Mouse (Mus musculus) MEL (cell line): ENCODE data around the gene Sh3gl2. TPM values are rescaled to one million over a fixed set of nuclear protein-coding genes. Genes with fewer than 3 reads are reported as not detected.

Source experiments
- DNase-seq: peaks from one replicate; pipeline ENCODE4 v3.0.0; 2011; ENCODE audit warnings: low read depth, low spot score
- H3K27ac ChIP-seq: 2 replicates; pipeline ENCODE4 v1.5.1; 2012; ENCODE audit warnings: low read depth, mild to moderate bottlenecking, control low read depth, low read length, moderate library complexity; ENCODE audit not compliant: control insufficient read depth
- H3K27me3 ChIP-seq, 2 experiments: fragments of 150-350 bp in 1 of 2; sonication (generic) in 1 of 2; 2 replicates each; pipeline ENCODE4 v1.6.1; 2012; ENCODE audit warnings: low read length in 2 of 2, mild to moderate bottlenecking in 2 of 2, improper control_type of control experiment in 1 of 2, moderate library complexity in 1 of 2; ENCODE audit not compliant: insufficient read depth in 2 of 2, control insufficient read depth in 1 of 2
- H3K36me3 ChIP-seq, 2 experiments: 2 replicates each; pipeline ENCODE4 v1.6.1; 2012 to 2014; ENCODE audit warnings: low read length in 2 of 2, improper control_type of control experiment in 1 of 2, inconsistent platforms in 1 of 2, mild to moderate bottlenecking in 1 of 2; ENCODE audit not compliant: insufficient read depth in 2 of 2, control insufficient read depth in 1 of 2
- H3K4me1 ChIP-seq, 2 experiments: fragments of 150-350 bp in 1 of 2; sonication (generic) in 1 of 2; 2 replicates each; pipeline ENCODE4 v1.6.1; 2012; ENCODE audit warnings: low read length in 2 of 2, improper control_type of control experiment in 1 of 2, mild to moderate bottlenecking in 1 of 2; ENCODE audit not compliant: insufficient read depth in 2 of 2, control insufficient read depth in 1 of 2
- H3K4me3 ChIP-seq, 2 experiments: fragments of 150-350 bp in 1 of 2; sonication (generic) in 1 of 2; 2 replicates each; pipeline ENCODE4 v1.5.1; 2012; ENCODE audit warnings: low read depth in 2 of 2, low read length in 2 of 2, mild to moderate bottlenecking in 2 of 2, moderate library complexity in 2 of 2, control low read depth in 1 of 2, improper control_type of control experiment in 1 of 2; ENCODE audit not compliant: control insufficient read depth in 1 of 2, insufficient read depth in 1 of 2
- H3K79me2 ChIP-seq: 2 replicates; pipeline ENCODE4 v1.6.1; 2012; ENCODE audit warnings: mild to moderate bottlenecking, low read length, moderate library complexity; ENCODE audit not compliant: control insufficient read depth, poor library complexity, insufficient read depth
- H3K9ac ChIP-seq: 2 replicates; pipeline ENCODE4 v1.6.1; 2012; ENCODE audit warnings: low read depth, mild to moderate bottlenecking, control low read depth, low read length, moderate library complexity; ENCODE audit not compliant: control insufficient read depth, poor library complexity, severe bottlenecking
- H3K9me3 ChIP-seq: fragments of 150-350 bp; sonication (generic); replicated peaks from 2 replicates; pipeline ENCODE4 v1.6.1; 2012; ENCODE audit warnings: mild to moderate bottlenecking, low read length, improper control_type of control experiment, moderate library complexity; ENCODE audit not compliant: insufficient read depth
- BHLHE40 ChIP-seq: IDR thresholded peaks from 2 replicates; pipeline ENCODE4 v1.6.1; 2012; ENCODE audit warnings: low read depth, mild to moderate bottlenecking, inconsistent platforms, low read length, improper control_type of control experiment, borderline replicate concordance
- CTCF ChIP-seq, 3 experiments: IDR thresholded peaks in 2 of 3; conservative IDR thresholded peaks in 1 of 3; 2 replicates each; pipeline ENCODE4 v1.5.1; 2011 to 2012; ENCODE audit warnings: low read length in 3 of 3, low read depth in 2 of 3, mild to moderate bottlenecking in 2 of 3, improper control_type of control experiment in 1 of 3, inconsistent platforms in 1 of 3, mixed read lengths in 1 of 3, moderate library complexity in 1 of 3; ENCODE audit not compliant: control insufficient read depth in 1 of 3, insufficient read depth in 1 of 3, poor library complexity in 1 of 3, severe bottlenecking in 1 of 3
- GATA1 ChIP-seq: IDR thresholded peaks from 2 replicates; pipeline ENCODE4 v1.6.1; 2011; ENCODE audit warnings: low read depth, low read length, improper control_type of control experiment
- JUND ChIP-seq: IDR thresholded peaks from 2 replicates; pipeline ENCODE4 v1.6.1; 2011; ENCODE audit warnings: low read depth, mild to moderate bottlenecking, improper control_type of control experiment, low read length
- KAT2A ChIP-seq: conservative IDR thresholded peaks from 2 replicates; pipeline ENCODE4 v1.6.1; 2012; ENCODE audit warnings: low read depth, low read length, improper control_type of control experiment, inconsistent platforms
- MAFK ChIP-seq: IDR thresholded peaks from 2 replicates; pipeline ENCODE4 v1.6.1; 2011; ENCODE audit warnings: low read depth, mild to moderate bottlenecking, low read length, improper control_type of control experiment, borderline replicate concordance
- MAX ChIP-seq: IDR thresholded peaks from 2 replicates; pipeline ENCODE4 v1.6.1; 2011; ENCODE audit warnings: low read length, improper control_type of control experiment
- MEF2A ChIP-seq: IDR thresholded peaks from 2 replicates; pipeline ENCODE4 v1.6.1; 2014; ENCODE audit warnings: low read depth, mild to moderate bottlenecking, inconsistent platforms, low read length, improper control_type of control experiment; ENCODE audit not compliant: poor library complexity, insufficient replicate concordance, severe bottlenecking; ENCODE audit errors: extremely low read depth
- MXI1 ChIP-seq: IDR thresholded peaks from 2 replicates; pipeline ENCODE4 v1.6.1; 2011; ENCODE audit warnings: mild to moderate bottlenecking, low read depth, low read length, improper control_type of control experiment
- MYC ChIP-seq: IDR thresholded peaks from 2 replicates; pipeline ENCODE4 v1.6.1; 2011; ENCODE audit warnings: low read depth, mild to moderate bottlenecking, low read length, improper control_type of control experiment, moderate library complexity
- NRF1 ChIP-seq: IDR thresholded peaks from 2 replicates; pipeline ENCODE4 v1.6.1; 2014; ENCODE audit warnings: low read depth, mild to moderate bottlenecking, inconsistent platforms, low read length, improper control_type of control experiment, moderate library complexity; ENCODE audit not compliant: poor library complexity, insufficient read depth, severe bottlenecking
- POLR2AphosphoS2 ChIP-seq: IDR thresholded peaks from 2 replicates; pipeline ENCODE4 v1.6.1; 2011; ENCODE audit warnings: low read length, improper control_type of control experiment
- RCOR1 ChIP-seq: IDR thresholded peaks from 2 replicates; pipeline ENCODE4 v1.6.1; 2012; ENCODE audit warnings: low read depth, mild to moderate bottlenecking, inconsistent platforms, low read length, improper control_type of control experiment
- SIN3A ChIP-seq: IDR thresholded peaks from 2 replicates; pipeline ENCODE4 v1.6.1; 2012; ENCODE audit warnings: low read length, improper control_type of control experiment, inconsistent platforms
- SMC3 ChIP-seq: IDR thresholded peaks from 2 replicates; pipeline ENCODE4 v1.6.1; 2011; ENCODE audit warnings: low read depth, low read length, improper control_type of control experiment
- TBP ChIP-seq: IDR thresholded peaks from 2 replicates; pipeline ENCODE4 v1.8.0; 2011; ENCODE audit warnings: low read depth, low read length, improper control_type of control experiment
- ZC3H11A ChIP-seq: IDR thresholded peaks from 2 replicates; pipeline ENCODE4 v1.6.1; 2012; ENCODE audit warnings: low read depth, mild to moderate bottlenecking, inconsistent platforms, low read length, improper control_type of control experiment
- ZMIZ1 ChIP-seq: IDR thresholded peaks from 2 replicates; pipeline ENCODE4 v1.6.1; 2012; ENCODE audit warnings: low read depth, mild to moderate bottlenecking, inconsistent platforms, low read length, improper control_type of control experiment, moderate library complexity
- polyA plus RNA-seq, 2 experiments: library from polyadenylated mRNA; stranded (reverse) in 1 of 2; unstranded in 1 of 2; fragments of >175 nt in 1 of 2; fragments of >200 nt in 1 of 2; gene quantifications; 2 replicates each; pipeline versions ENCODE4 v1.2.1 to v1.2.4; 2012; ENCODE audit warnings: low replicate concordance in 2 of 2, low read depth in 1 of 2; ENCODE audit not compliant: insufficient read length in 2 of 2, insufficient read depth in 1 of 2, missing spikeins in 1 of 2
- total RNA-seq: library from RNA; depleted of rRNA; stranded (reverse); fragments of 300-350 nt; gene quantifications from 2 replicates; pipeline ENCODE4 v1.2.3, GENCODE M21; 2012

Sh3gl2 gene
- total and polyA plus RNA-seq, 3 experiments: not detected

GRCm38 (mm10) chr4:85619261-85619660, 414.3 kb downstream of the Sh3gl2 start:
- Histone ChIP-seq H3K36me3 (no peaks in the 10 kb centered on the region), H3K79me2 (no peaks in the 10 kb centered on the region), H3K27ac (no peak overlapping the region), H3K9me3 (no peaks in the 10 kb centered on the region), H3K4me1 (no peaks in the 10 kb centered on the region), H3K27me3 (no peaks in the 10 kb centered on the region; a peak in 1 of 4 replicates), H3K4me3 (no peak overlapping the region), H3K9ac (no peak overlapping the region)
- TF ChIP-seq JUND: no peak
- TF ChIP-seq TBP: no peak
- no peak for TF ChIP-seq KAT2A
- TF ChIP-seq CTCF (IDR thresholded peaks at IDR 0.05 in 2 of 3, conservative IDR thresholded peaks at IDR 0.05 in 1 of 3; ENCODE audit: control insufficient read depth in 1 of 3, insufficient read depth in 1 of 3, low read depth in 2 of 3, low read length in 3 of 3, poor library complexity in 1 of 3, severe bottlenecking in 1 of 3): no peak
- no peak for TF ChIP-seq ZC3H11A
- TF ChIP-seq SMC3: no peak
- no peak for DNase-seq

GRCm38 (mm10) chr4:85629381-85629780, 424.5 kb downstream of the Sh3gl2 start:
- no peak for DNase-seq
- Histone ChIP-seq H3K9ac (no peak overlapping the region), H3K27me3 (no peaks in the 10 kb centered on the region), H3K4me3 (no peak overlapping the region), H3K4me1 (no peaks in the 10 kb centered on the region), H3K9me3 (no peaks in the 10 kb centered on the region), H3K27ac (no peak overlapping the region), H3K79me2 (no peaks in the 10 kb centered on the region), H3K36me3 (no peaks in the 10 kb centered on the region)
- TF ChIP-seq SIN3A (no peak), POLR2AphosphoS2 (no peak), MAX (no peak), NRF1 (no peak), MYC (no peak), BHLHE40 (no peak), CTCF (IDR thresholded peaks at IDR 0.05 in 2 of 3, conservative IDR thresholded peaks at IDR 0.05 in 1 of 3; ENCODE audit: control insufficient read depth in 1 of 3, insufficient read depth in 1 of 3, low read depth in 2 of 3, low read length in 3 of 3, poor library complexity in 1 of 3, severe bottlenecking in 1 of 3) (no peak), KAT2A (no peak), ZMIZ1 (no peak), GATA1 (no peak), JUND (no peak), MEF2A (no peak), MXI1 (no peak), RCOR1 (no peak), MAFK (no peak)
